Mouse (Mus musculus): ENCODE measurements around the gene Tmem47. TPM values are rescaled to one million over a fixed set of nuclear protein-coding genes. Genes with fewer than 3 reads are reported as not detected.
A peak's percentile ranks its signal among the peaks of the same experiment; 100 is the strongest.

Gene Tmem47
- polyA plus RNA-seq (2015; fragmentation: Nextera tagmentation; extraction: Ambion mirVana): 19.2 and 19.3 TPM in 2 replicates

GRCm38 (mm10) chrX:81070210-81070803 lies at the start of gene Tmem47:
Gene Tmem47 (plus strand): TSS chrX:81070698.
- H3K36me3 ChIP-seq: no peaks in the 10 kb centered on the region
- peak within 1 kb of the TSS; percentile 91 for H3K27ac ChIP-seq
- no peaks in the 10 kb centered on the region for H3K4me1 ChIP-seq
- peak within 1 kb of the TSS; percentile 62 for H3K4me2 ChIP-seq
- peak within 1 kb of the TSS; percentile 55 for H3K9ac ChIP-seq
- WGBS: 10% methylated on average over 34 of the region's 39 CpGs
- H3K4me3 ChIP-seq (replicated peaks): peak within 1 kb of the TSS; percentile 61
- peak; percentile 97 for ATAC-seq (replicated peaks; ENCODE audit: low FRiP score)
- no peaks in the 10 kb centered on the region for H3K9me3 ChIP-seq (replicated peaks)
- H3K27me3 ChIP-seq: no peaks in the 10 kb centered on the region

- Histone ChIP-seq H3K4me2 (peak overlapping the region; percentile 62), H3K27ac (peak overlapping the region; percentile 91), H3K9me3 (replicated peaks) (no peaks in the 10 kb centered on the region), H3K36me3 (no peaks in the 10 kb centered on the region), H3K27me3 (no peaks in the 10 kb centered on the region), H3K4me1 (no peaks in the 10 kb centered on the region), H3K9ac (peak overlapping the region; percentile 55), H3K4me3 (replicated peaks) (peak overlapping the region; percentile 61)
- 16% methylated on average over 42 of the region's 45 CpGs for WGBS
- peak; percentile 72 for ATAC-seq (replicated peaks; ENCODE audit: low FRiP score)
Measured at GRCm38 (mm10) chrX:81070804-81071461, 435 bp downstream of the Tmem47 start.

- Histone ChIP-seq H3K4me2 (peak overlapping the region; percentile 62), H3K36me3 (no peaks in the 10 kb centered on the region), H3K27ac (peak overlapping the region; percentile 91), H3K4me1 (no peaks in the 10 kb centered on the region), H3K4me3 (replicated peaks) (peak overlapping the region; percentile 61), H3K9ac (peak overlapping the region; percentile 17; the same call in 1 of the 2 replicates), H3K9me3 (replicated peaks) (no peaks in the 10 kb centered on the region), H3K27me3 (no peaks in the 10 kb centered on the region)
- 12% methylated on average over 11 of the region's 14 CpGs for WGBS
- ATAC-seq (replicated peaks; ENCODE audit: low FRiP score): no peak
Measured at GRCm38 (mm10) chrX:81071746-81072640, 1.5 kb downstream of the Tmem47 start.

- H3K9ac ChIP-seq: 0 out of 2 replicates have a peak overlapping the region, but pooled peaks have one; percentile 10
- H3K4me2 ChIP-seq: peak overlapping the region; percentile 62
- no peaks in the 10 kb centered on the region for H3K27me3 ChIP-seq
- no peaks in the 10 kb centered on the region for H3K36me3 ChIP-seq
- H3K9me3 ChIP-seq (replicated peaks): no peaks in the 10 kb centered on the region
- no peak for ATAC-seq (replicated peaks; ENCODE audit: low FRiP score)
- no peak overlapping the region for H3K27ac ChIP-seq
- H3K4me1 ChIP-seq: no peaks in the 10 kb centered on the region
- peak overlapping the region; percentile 61 for H3K4me3 ChIP-seq (replicated peaks)
- WGBS: 13% methylated on average over 2 of the region's 2 CpGs
Measured at GRCm38 (mm10) chrX:81072651-81073050, 2.2 kb downstream of the Tmem47 start.

GRCm38 (mm10) chrX:81073834-81074233 lies 3.3 kb downstream of the Tmem47 start:
- Histone ChIP-seq H3K9ac (no peak overlapping the region), H3K4me2 (0 out of 2 replicates have a peak overlapping the region, but pooled peaks have one; percentile 62), H3K4me1 (no peaks in the 10 kb centered on the region), H3K36me3 (no peaks in the 10 kb centered on the region), H3K9me3 (replicated peaks) (no peaks in the 10 kb centered on the region), H3K4me3 (replicated peaks) (no peak overlapping the region), H3K27ac (no peak overlapping the region), H3K27me3 (no peaks in the 10 kb centered on the region)
- WGBS: 61% methylated on average over 4 of the region's 4 CpGs
- no peak for ATAC-seq (replicated peaks; ENCODE audit: low FRiP score)

GRCm38 (mm10) chrX:81078522-81078921 lies 8.0 kb downstream of the Tmem47 start:
- no peak overlapping the region for H3K9ac ChIP-seq
- H3K4me2 ChIP-seq: no peak overlapping the region
- no peak for ATAC-seq (replicated peaks; ENCODE audit: low FRiP score)
- H3K4me1 ChIP-seq: no peaks in the 10 kb centered on the region
- no peaks in the 10 kb centered on the region for H3K36me3 ChIP-seq
- H3K4me3 ChIP-seq (replicated peaks): no peak overlapping the region
- H3K27ac ChIP-seq: no peak overlapping the region
- no peaks in the 10 kb centered on the region for H3K9me3 ChIP-seq (replicated peaks)
- no peaks in the 10 kb centered on the region for H3K27me3 ChIP-seq

- Histone ChIP-seq H3K36me3 (no peaks in the 10 kb centered on the region), H3K4me3 (replicated peaks) (no peak overlapping the region), H3K9ac (no peak overlapping the region), H3K27ac (no peak overlapping the region), H3K27me3 (no peaks in the 10 kb centered on the region), H3K9me3 (replicated peaks) (no peaks in the 10 kb centered on the region), H3K4me2 (no peak overlapping the region), H3K4me1 (no peaks in the 10 kb centered on the region)
- no peak for ATAC-seq (replicated peaks; ENCODE audit: low FRiP score)
- WGBS: 61% methylated on average over 2 of the region's 2 CpGs
Measured at GRCm38 (mm10) chrX:81080996-81081395, 10.5 kb downstream of the Tmem47 start.

GRCm38 (mm10) chrX:81085025-81085752 lies 14.7 kb downstream of the Tmem47 start:
- no peaks in the 10 kb centered on the region for H3K36me3 ChIP-seq
- H3K4me1 ChIP-seq: no peaks in the 10 kb centered on the region
- H3K9ac ChIP-seq: no peak overlapping the region
- no peaks in the 10 kb centered on the region for H3K27me3 ChIP-seq
- ATAC-seq (replicated peaks; ENCODE audit: low FRiP score): no peak
- H3K4me3 ChIP-seq (replicated peaks): no peak overlapping the region
- no peak overlapping the region for H3K27ac ChIP-seq
- WGBS: 57% methylated on average over 2 of the region's 2 CpGs
- no peaks in the 10 kb centered on the region for H3K9me3 ChIP-seq (replicated peaks)
- no peak overlapping the region for H3K4me2 ChIP-seq

GRCm38 (mm10) chrX:81147416-81147815 lies 76.9 kb downstream of the Tmem47 start:
- WGBS: 58% methylated on average over 1 of the region's 1 CpGs

More at GRCm38 (mm10) chrX:81147416-81147815, 76.9 kb downstream of the Tmem47 start:
- Histone ChIP-seq H3K4me1 (no peaks in the 10 kb centered on the region), H3K36me3 (no peaks in the 10 kb centered on the region), H3K9ac (no peak overlapping the region), H3K27ac (no peak overlapping the region), H3K4me2 (no peak overlapping the region), H3K9me3 (replicated peaks) (no peaks in the 10 kb centered on the region), H3K4me3 (replicated peaks) (no peak overlapping the region), H3K27me3 (no peaks in the 10 kb centered on the region)
- no peak for ATAC-seq (replicated peaks; ENCODE audit: low FRiP score)

All from kidney, embryonic 15.5 days (tissue).